In genomic region chr17:40904721-40905154, GRCm38 (mm10) we compare ENCODE assay signal across 8 mouse cellular contexts. TPM values are rescaled to one million over a fixed set of nuclear protein-coding genes. Genes with fewer than 3 reads are reported as not detected.
DNase-seq lines count a peak whose midpoint lies in the region; ATAC-seq lines count a peak whose summit lies in the region.
"Had no signal": no experiment of that assay in that cellular context is flagged by ENCODE, and none has a peak within 500 bp of the region (broad histone marks: within the 10 kb centered on the region; RNA-seq: fewer than 3 reads in every experiment).

No protein-coding gene starts in this region.

- no peaks in the 10 kb centered on the region for H3K27me3 ChIP-seq in embryonic facial prominence, embryonic 10.5 days (replicated peaks; ENCODE audit: low read depth, poor library complexity, severe bottlenecking)
- no peaks in the 10 kb centered on the region for H3K27me3 ChIP-seq in intestine, embryonic 15.5 days (replicated peaks)
- no peaks in the 10 kb centered on the region for H3K27me3 ChIP-seq in neural tube, embryonic 13.5 days

- H3K27ac ChIP-seq in embryonic facial prominence, embryonic 10.5 days (replicated peaks): no peak overlapping the region
- H3K27ac ChIP-seq in intestine, embryonic 15.5 days: no peak overlapping the region
- H3K27ac ChIP-seq in neural tube, embryonic 13.5 days (replicated peaks): no peak overlapping the region

- H3K4me1 ChIP-seq in embryonic facial prominence, embryonic 10.5 days: peaks cover 12% of the 10 kb centered on the region
- H3K4me1 ChIP-seq in intestine, embryonic 15.5 days (replicated peaks): no peaks in the 10 kb centered on the region
- 0 out of 2 replicates have a peak, but pooled peaks cover 5% of the 10 kb centered on the region for H3K4me1 ChIP-seq in neural tube, embryonic 13.5 days (replicated peaks)

- no peaks in the 10 kb centered on the region for H3K9me3 ChIP-seq in embryonic facial prominence, embryonic 10.5 days
- no peaks in the 10 kb centered on the region for H3K9me3 ChIP-seq in intestine, embryonic 15.5 days
- no peaks in the 10 kb centered on the region for H3K9me3 ChIP-seq in neural tube, embryonic 13.5 days

- no peak overlapping the region for H3K9ac ChIP-seq in intestine, embryonic 15.5 days
- H3K9ac ChIP-seq in neural tube, embryonic 13.5 days: 0 out of 2 replicates have a peak overlapping the region, but pooled peaks have one; percentile 31

- ATAC-seq in intestine, embryonic 15.5 days: no peak
- no peak for ATAC-seq in neural tube, embryonic 13.5 days (ENCODE audit: low read depth)

- no peaks in the 10 kb centered on the region for H3K36me3 ChIP-seq in embryonic facial prominence, embryonic 10.5 days (replicated peaks)
- no peaks in the 10 kb centered on the region for H3K36me3 ChIP-seq in intestine, embryonic 15.5 days
- H3K36me3 ChIP-seq in neural tube, embryonic 13.5 days: no peaks in the 10 kb centered on the region

- DNase-seq in right cerebral cortex, postnatal 14 days: peak; percentile 5
- DNase-seq in right cerebral cortex, postnatal 4 days: no peak
- peak; percentile 20 for DNase-seq in embryonic facial prominence, embryonic 10.5 days (ENCODE audit: low spot score)
- DNase-seq in left cerebral cortex, adult 11 months (ENCODE audit: low spot score): no peak
- DNase-seq in thymus, postnatal 10 days (ENCODE audit: low spot score in 2 of 2): no peak

- peak overlapping the region; percentile 42 for H3K4me2 ChIP-seq in intestine, embryonic 15.5 days (replicated peaks)
- peak overlapping the region; percentile 45 for H3K4me2 ChIP-seq in neural tube, embryonic 13.5 days

- H3K4me3 ChIP-seq in embryonic facial prominence, embryonic 10.5 days: peak overlapping the region; percentile 38
- H3K4me3 ChIP-seq in intestine, embryonic 15.5 days (replicated peaks): no peak overlapping the region
- 0 out of 2 replicates have a peak overlapping the region, but pooled peaks have one; percentile 6 for H3K4me3 ChIP-seq in neural tube, embryonic 13.5 days

- WGBS in embryonic facial prominence, embryonic 10.5 days: 14% methylated on average over 13 of the region's 14 CpGs
- 8% methylated on average over 13 of the region's 14 CpGs for WGBS in intestine, embryonic 15.5 days
- 18% methylated on average over 14 of the region's 14 CpGs for WGBS in neural tube, embryonic 13.5 days

RNA-seq across cellular contexts. Expression of gene Glyatl3, which starts 9.4 kb away (rescaled TPM):
- polyA plus RNA-seq in embryonic facial prominence, embryonic 10.5 days (2016; fragmentation: Nextera tagmentation; extraction: Ambion mirVana): 0.25 TPM in 1 of 2 replicates, not detected in the other
- polyA plus RNA-seq in intestine, embryonic 15.5 days (2015; fragmentation: Nextera tagmentation; extraction: Ambion mirVana): not detected in 2 replicates
- polyA plus RNA-seq in neural tube, embryonic 13.5 days (2015; fragmentation: Nextera tagmentation; extraction: Ambion mirVana): not detected in 2 replicates
- polyA plus RNA-seq: cortical plate, adult 2 months had no signal

RNA-seq across cellular contexts. Expression of gene 9130008F23Rik, which starts 24.4 kb away (rescaled TPM):
- polyA plus RNA-seq in embryonic facial prominence, embryonic 10.5 days (2016; fragmentation: Nextera tagmentation; extraction: Ambion mirVana): 0.37 and 0.53 TPM in 2 replicates
- 4.4 and 4.8 TPM in 2 replicates for polyA plus RNA-seq in intestine, embryonic 15.5 days (2015; fragmentation: Nextera tagmentation; extraction: Ambion mirVana)
- 0.32 and 0.51 TPM in 2 replicates for polyA plus RNA-seq in neural tube, embryonic 13.5 days (2015; fragmentation: Nextera tagmentation; extraction: Ambion mirVana)

RNA-seq across cellular contexts. Expression of gene Mut, which starts 29.7 kb away (rescaled TPM):
- 29.1 and 33.2 TPM in 2 replicates for polyA plus RNA-seq in embryonic facial prominence, embryonic 10.5 days (2016; fragmentation: Nextera tagmentation; extraction: Ambion mirVana)
- 42.9 and 44.0 TPM in 2 replicates for polyA plus RNA-seq in intestine, embryonic 15.5 days (2015; fragmentation: Nextera tagmentation; extraction: Ambion mirVana)
- polyA plus RNA-seq in neural tube, embryonic 13.5 days (2015; fragmentation: Nextera tagmentation; extraction: Ambion mirVana): 23.6 and 26.5 TPM in 2 replicates

RNA-seq across cellular contexts. Expression of gene Cenpq, which starts 30.1 kb away (rescaled TPM):
- 40.0 and 41.0 TPM in 2 replicates for polyA plus RNA-seq in embryonic facial prominence, embryonic 10.5 days (2016; fragmentation: Nextera tagmentation; extraction: Ambion mirVana)
- polyA plus RNA-seq in intestine, embryonic 15.5 days (2015; fragmentation: Nextera tagmentation; extraction: Ambion mirVana): 19.2 and 21.0 TPM in 2 replicates
- polyA plus RNA-seq in neural tube, embryonic 13.5 days (2015; fragmentation: Nextera tagmentation; extraction: Ambion mirVana): 11.7 and 13.0 TPM in 2 replicates

Comparison
In these comparisons a context has a peak if more than half of its experiments do, and no peak if none do; other contexts are left out.
1. DNase-seq: peak in right cerebral cortex, postnatal 14 days (single experiment) and embryonic facial prominence, embryonic 10.5 days (single experiment); none in right cerebral cortex, postnatal 4 days (single experiment), left cerebral cortex, adult 11 months (single experiment) and thymus, postnatal 10 days (0 of 2).